Mouse (Mus musculus): ENCODE data around the gene Ap3s2.

- TF ChIP-seq CTCF (IDR thresholded peaks at IDR 0.05) (no peak), EP300 (IDR thresholded peaks at IDR 0.05) (no peak)
Observed at GRCm38 (mm10) chr7:79832980-79833379, 87.5 kb downstream of the Ap3s2 start.

All from lung, postnatal 0 days (tissue).